Mouse (Mus musculus) liver, embryonic 14.5 days (tissue): ENCODE measurements around the gene Zbtb22.

Experiments used
- CTCF ChIP-seq: IDR thresholded peaks from 2 replicates; pipeline ENCODE4 v1.5.1; 2016; ENCODE audit warnings: antibody characterized with exemption, low read depth, control low read depth
- EP300 ChIP-seq: IDR thresholded peaks from 2 replicates; pipeline ENCODE4 v1.6.1; 2016; ENCODE audit warnings: antibody characterized with exemption, low read depth

DNA sequence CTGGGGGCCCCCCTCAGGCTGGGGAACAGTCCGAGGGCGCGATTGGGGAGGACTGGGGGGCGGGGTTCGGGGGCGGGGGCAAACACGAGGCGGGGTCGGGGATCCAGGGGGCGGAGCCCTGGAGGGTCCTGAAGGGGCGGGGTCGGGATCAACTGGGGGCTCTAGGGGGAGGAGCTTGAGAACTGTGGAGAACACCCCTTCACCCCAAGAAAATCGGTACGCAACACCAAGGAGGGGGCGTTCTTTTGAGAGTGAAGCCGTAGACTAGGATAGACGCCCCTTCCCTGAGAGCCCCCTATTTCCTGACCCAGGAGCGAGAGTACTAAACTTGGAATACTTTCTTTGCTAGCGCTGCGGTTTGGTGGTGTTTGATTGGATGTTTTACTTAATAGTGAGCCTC is 590 bp downstream of the Zbtb22 start:
- TF ChIP-seq CTCF (no peak), EP300 (no peak)
